Mouse (Mus musculus) stomach, postnatal 0 days (tissue): ENCODE data around the gene Igfals.

Experiments
- CTCF ChIP-seq: IDR thresholded peaks from 2 replicates; pipeline ENCODE4 v1.5.1; 2016; ENCODE audit warnings: antibody characterized with exemption, low read depth, mild to moderate bottlenecking, moderate library complexity
- EP300 ChIP-seq: optimal IDR thresholded peaks from 2 replicates; pipeline ENCODE3; 2016; ENCODE audit warnings: antibody characterized with exemption

DNA sequence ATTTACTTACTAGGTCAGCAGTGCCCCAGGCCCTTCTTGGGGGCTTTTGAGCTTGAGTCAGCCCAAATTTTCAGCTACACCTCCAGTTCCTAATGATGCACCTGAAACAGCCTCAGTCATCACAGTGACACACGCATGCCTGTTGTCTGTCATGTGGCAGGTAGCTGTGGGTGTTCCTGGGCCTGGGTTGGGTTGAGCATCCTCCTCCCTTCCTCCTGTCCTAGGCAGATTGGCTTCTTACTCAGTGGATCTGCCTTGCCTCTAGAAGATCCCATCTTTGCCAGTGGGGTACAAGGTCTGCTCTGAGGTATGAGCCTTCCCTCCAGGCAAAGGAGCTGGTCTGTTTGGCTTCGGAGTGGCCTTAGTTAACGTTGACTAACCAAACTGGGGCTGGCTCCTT lies 23.1 kb downstream of the Igfals start:
- no peak for TF ChIP-seq CTCF
- no peak for TF ChIP-seq EP300
